Mouse (Mus musculus) subcutaneous adipose tissue, adult 2 months (tissue): Measurements from ENCODE around the gene Sdhaf4. TPM values are rescaled to one million over a fixed set of nuclear protein-coding genes. Genes with fewer than 3 reads are reported as not detected.

Experiments used
- polyA plus RNA-seq: library from polyadenylated mRNA; depleted of rRNA; stranded (reverse); fragments of >200 nt; gene quantifications from 2 replicates; pipeline ENCODE4 v1.2.3, GENCODE M21; 2012; ENCODE audit warnings: low replicate concordance; rRNA removed

Sdhaf4 gene
- polyA plus RNA-seq, result 16.0 and 22.2 TPM in 2 replicates

GRCm38 (mm10) chr1:24005070-24005804 lies at the start of gene Sdhaf4:
TSS of gene Sdhaf4 (minus strand) at chr1:24005656.

Other genes starting within 250 kb of the Sdhaf4 start
- 0.01 and 0.09 TPM in 2 replicates for gene B3gat2, start 243.9 kb downstream of the Sdhaf4 start, polyA plus RNA-seq
- 62.8 and 73.9 TPM in 2 replicates for gene Smap1, start 83.3 kb downstream of the Sdhaf4 start, polyA plus RNA-seq
- 5.3 and 9.7 TPM in 2 replicates for gene Fam135a, start 94.7 kb upstream of the Sdhaf4 start, polyA plus RNA-seq
- gene Col9a1, start 172.0 kb upstream of the Sdhaf4 start, polyA plus RNA-seq, result not detected in 2 replicates